Mouse (Mus musculus) gastrocnemius, postnatal 4 days (tissue): Measurements from ENCODE around the gene Fbrsl1. TPM values are rescaled to one million over a fixed set of nuclear protein-coding genes. Genes with fewer than 3 reads are reported as not detected.

Experiments
- DNase-seq, 2 experiments: peaks; one replicate each; pipeline ENCODE4 v3.0.0; 2021 to 2022; ENCODE audit warnings: low spot score in 2 of 2, mixed read lengths in 2 of 2
- long read RNA-seq, 2 experiments: library from polyadenylated mRNA; stranded (forward); transcript quantifications; one replicate each; pipeline ENCODE4 v2.0.0; 2021
- total RNA-seq, 2 experiments: library from RNA; stranded (reverse); gene quantifications; 2 replicates each; pipeline ENCODE4 v1.2.3; 2021

Gene Fbrsl1
- 10 to 100 TPM; 42.7 to 45.7 TPM for total RNA-seq
- long read RNA-seq, experiment 1, partial matches to known transcripts, result 3 of 10 reads
- long read RNA-seq, experiment 1, other reads (novel, unspliced or antisense), result 1 of 10 reads
- long read RNA-seq, experiment 2, transcript Fbrsl1-207 (3 exons, 976 nt), result major isoform, 8 of 17 reads
- long read RNA-seq, experiment 2, partial matches to known transcripts, result 0 of 17 reads
- long read RNA-seq, experiment 2, other reads (novel, unspliced or antisense), result 7 of 17 reads

- peak; percentile 84 to 93 for DNase-seq
These were observed at the start of gene Fbrsl1 for GRCm38 (mm10) chr5:110448436-110449134. Gene Fbrsl1, minus strand, starts transcription at chr5:110448503.

GRCm38 (mm10) chr5:110498071-110498470 lies 49.8 kb upstream of the Fbrsl1 start:
- DNase-seq, result no peak

GRCm38 (mm10) chr5:110497556-110497955 lies 49.3 kb upstream of the Fbrsl1 start:
- DNase-seq, result peak in 1 of 2 experiments; percentile 36

- no peak for DNase-seq
These were observed 46.7 kb upstream of the Fbrsl1 start for GRCm38 (mm10) chr5:110495051-110495450.

- DNase-seq, result no peak
These were observed 46.1 kb upstream of the Fbrsl1 start for GRCm38 (mm10) chr5:110494396-110494795.

GRCm38 (mm10) chr5:110493785-110494184 lies 45.5 kb upstream of the Fbrsl1 start:
- DNase-seq, result peak; percentile 62 to 77

- no peak for DNase-seq
These were observed 41.3 kb upstream of the Fbrsl1 start for GRCm38 (mm10) chr5:110489639-110490038.

DNA sequence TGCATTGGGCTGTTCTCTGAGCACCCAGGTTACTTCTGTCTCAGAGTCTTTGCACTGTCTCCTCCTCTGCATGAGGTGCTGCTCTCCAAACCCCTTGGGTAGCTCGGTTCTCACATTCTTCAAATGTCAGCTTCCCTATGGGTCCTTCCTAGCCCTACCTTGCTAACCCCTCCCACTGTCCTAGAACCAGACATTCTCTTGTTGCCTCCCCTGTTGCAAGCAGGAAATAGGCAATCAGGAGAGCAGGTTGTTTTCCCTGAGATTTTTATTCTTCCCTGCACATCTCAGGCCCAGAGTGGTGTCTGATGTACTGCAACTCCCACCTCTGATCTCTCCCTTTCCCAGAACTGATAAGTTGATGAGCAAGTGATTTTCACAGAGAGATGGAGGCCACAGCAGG lies 39.6 kb upstream of the Fbrsl1 start:
- no peak for DNase-seq

DNA sequence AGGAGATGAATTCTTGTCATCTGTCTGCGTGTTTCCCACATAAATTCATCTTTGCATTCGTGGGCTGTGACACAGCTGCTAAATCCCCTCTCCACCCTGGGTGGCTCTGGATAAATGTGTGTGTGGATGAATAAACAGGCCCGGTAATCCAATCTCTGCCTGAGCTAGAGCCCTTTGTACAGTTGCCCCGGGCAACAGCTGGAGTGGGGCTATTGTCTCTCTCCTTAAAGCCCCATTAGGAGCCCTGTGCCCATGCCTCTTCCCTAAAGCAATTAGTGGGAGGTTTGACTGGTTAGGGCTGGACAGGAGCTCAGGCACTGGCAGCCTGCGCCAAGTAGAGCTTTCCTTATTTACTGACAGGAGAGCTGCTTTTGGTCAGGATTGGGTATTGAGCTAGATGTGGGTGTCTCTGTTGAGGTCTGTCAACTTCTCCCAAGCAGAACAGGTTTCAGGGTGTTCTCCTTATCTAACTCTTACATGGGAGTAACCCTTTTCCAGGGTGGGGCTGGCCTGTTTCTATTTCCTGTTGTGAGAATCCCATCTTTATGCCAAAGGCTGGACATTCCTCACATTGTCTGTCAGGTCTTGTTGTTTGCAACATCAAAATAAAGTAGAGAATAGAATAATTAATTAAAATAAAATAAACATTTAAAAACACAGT lies 38.5 kb upstream of the Fbrsl1 start:
- no peak for DNase-seq

DNA sequence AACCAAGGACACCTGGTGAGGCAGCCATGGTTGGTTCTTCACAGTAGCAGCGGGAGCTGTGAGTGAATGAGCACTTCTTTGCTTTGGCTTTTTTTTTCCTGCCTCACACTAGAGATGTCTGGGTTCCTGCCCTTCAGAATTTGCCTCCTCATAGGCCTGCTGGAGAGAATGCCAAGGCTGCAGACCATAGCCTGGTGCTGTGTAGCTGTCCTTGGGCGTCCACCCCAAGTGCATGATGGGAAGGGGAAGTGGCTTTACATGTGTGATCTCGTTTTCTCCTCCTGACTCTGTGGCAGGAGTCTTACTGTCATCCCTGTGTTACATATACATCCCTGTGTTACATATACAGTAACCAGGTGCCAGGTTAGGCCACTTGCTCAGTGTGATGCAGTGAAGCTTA lies 36.4 kb upstream of the Fbrsl1 start:
- DNase-seq, result no peak

DNA sequence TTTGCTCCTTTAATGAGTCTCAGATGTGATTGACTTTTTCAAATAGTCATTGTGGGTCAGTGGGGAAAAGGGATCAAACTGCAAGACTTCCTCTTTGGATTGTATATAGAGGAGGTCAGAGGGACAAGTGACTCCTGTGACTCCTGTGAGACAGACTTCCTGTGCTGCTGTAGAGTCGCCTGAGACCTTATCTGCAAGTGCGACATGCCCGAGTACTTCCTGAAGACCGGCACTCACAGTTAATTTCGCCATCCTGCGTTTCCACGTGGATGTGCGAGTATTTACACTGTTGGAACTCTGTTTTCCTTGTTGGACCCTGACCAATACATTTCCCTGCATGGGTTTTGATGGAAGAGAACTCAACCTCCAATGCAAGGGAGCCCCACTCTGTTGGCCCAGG lies 30.9 kb upstream of the Fbrsl1 start:
- DNase-seq, result no peak

DNA sequence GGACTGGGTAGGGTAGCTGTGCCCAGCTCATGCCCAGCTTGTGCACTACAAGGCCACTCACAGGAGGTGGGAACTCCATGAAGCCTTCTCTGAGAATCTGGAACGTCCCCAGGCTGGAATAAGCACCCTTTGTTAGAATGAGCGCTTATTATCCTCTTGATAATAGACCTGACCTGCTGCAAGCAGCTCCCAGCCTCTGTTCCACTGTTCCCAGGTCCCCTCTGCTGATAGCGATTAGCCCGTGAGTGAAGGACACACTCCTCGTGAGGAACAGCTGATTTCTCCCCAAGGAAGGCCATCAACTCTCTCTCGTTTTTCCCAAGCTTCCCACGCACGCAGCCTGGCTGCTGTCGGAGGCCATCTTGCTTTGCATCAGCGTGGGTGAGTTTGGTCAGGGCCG lies 25.9 kb upstream of the Fbrsl1 start:
- DNase-seq, result no peak

DNA sequence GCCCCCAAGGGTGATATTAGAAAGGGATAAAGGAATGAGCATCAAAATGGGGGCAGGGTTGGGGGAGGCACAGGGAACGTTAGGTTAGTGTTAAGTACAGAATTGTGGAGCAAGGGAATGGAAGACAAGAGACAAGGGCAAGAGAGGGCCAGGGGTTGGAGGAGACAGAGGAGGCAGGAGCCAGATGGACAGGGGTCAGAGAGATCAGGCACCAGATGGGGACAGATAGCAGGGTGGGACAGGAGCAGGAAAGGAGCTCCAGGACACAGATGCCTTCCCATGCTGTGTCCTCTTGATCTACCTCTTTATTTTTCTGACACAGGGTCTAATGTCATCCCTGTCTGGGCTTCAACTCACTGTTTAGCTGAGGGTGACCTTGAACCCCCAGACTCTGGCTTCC lies 24.5 kb upstream of the Fbrsl1 start:
- no peak for DNase-seq

DNA sequence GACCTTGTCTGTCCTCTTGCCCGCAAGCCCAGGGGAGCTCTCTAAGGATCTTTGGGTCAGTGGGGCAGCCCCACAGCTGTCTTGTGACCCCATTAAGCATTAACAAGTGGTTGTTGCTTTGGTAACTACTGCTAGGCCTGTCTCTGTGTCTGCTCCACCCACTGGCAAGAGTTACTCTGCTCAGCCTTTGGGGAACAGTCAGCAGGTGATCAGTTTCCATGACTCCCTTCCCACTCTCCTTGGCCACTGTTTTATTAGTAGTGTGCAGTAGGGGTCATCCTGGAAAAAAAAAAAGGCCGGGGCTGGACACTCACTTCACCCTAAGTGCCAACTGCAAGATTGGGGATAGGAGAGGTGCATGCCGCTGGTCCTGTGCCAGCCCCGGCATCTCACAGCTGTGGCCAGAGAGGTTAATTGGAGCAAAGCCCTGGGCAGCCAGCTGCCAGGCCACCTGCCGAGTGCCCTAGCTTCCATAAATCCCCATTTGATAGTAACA lies 23.7 kb upstream of the Fbrsl1 start:
- peak in 1 of 2 experiments; percentile 46 for DNase-seq

GRCm38 (mm10) chr5:110471285-110471684 lies 23.0 kb upstream of the Fbrsl1 start:
- no peak for DNase-seq

- DNase-seq, result no peak
These were observed 21.1 kb upstream of the Fbrsl1 start for GRCm38 (mm10) chr5:110469227-110469925.

DNA sequence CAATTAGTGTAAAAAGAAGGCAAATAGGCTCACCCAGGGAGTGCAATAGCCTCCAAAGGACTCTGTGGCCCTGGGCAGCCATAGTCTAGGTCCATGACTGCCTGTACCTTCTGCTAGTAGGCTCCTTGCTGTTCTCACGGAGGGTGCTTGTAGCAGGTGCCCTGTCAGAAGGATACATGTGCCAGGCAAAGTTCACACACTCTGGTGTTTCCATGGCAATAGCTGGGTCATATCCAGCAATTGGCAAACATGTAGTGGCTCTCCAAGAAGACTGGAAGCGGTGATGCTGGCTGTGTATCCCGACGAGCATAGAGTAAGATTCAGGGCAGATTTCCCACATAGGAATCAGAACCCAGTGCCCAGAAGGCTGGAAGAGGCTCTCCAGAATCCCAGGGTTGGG lies 20.0 kb upstream of the Fbrsl1 start:
- no peak for DNase-seq

DNA sequence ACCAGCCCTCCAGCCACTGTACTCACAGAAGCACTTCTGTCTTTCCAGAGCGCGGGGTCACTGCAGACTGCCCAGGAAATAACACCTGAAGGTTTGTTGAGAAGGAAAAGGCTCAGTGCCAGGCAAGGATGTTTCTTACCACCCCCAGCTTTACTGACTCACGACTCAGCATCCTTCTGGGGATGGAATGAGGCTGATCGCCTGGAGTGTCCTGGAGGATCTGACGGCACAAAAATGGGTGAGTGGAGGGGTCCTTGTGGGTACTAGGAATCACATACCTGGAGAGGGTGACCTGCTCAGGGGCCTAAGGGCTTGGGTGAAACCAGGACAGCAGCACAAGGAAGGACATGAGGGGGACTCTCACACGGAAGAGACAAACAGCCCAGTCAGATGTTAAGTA lies 19.4 kb upstream of the Fbrsl1 start:
- no peak for DNase-seq

DNA sequence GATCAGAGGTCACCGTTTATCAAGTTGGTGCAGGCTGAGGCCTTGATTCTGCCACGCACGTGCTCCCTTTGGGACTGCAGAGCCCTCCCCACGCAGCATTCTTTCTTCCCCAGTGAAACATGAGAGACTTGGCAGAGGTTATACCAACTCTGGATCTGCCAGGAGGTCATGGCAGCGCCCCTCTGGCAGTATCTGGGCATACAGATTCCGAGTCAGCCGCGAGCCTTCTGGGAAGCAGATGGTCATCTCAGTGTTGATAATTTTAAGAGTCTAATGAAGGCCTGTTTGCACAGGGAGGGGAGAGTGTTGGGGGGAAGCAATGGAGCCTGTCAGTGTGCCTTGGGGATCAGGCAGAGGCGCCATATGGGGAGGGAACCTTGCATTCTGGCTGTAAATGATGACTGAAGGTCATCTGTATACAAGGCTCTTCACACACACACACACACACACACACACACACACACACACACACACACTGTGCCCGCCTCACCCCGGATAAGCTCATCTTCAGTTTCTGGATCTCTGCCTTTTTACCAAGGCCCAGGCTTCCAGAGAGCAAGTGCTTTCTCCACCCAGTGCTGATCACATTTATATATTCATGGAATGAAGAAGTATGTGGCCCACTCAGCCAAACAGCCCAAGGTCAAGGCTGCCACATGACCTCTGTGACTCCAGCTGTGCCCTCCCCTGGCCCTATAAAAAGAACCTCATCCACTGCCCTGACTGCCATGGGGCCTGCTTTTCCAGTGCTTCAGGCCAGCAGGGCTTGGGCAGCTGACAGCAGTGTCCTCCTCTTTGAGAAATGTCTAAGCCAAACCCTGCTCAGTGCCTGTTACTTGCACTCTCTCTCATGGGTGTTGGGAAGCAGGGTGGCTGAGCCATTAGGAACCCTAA lies 18.5 kb upstream of the Fbrsl1 start:
- DNase-seq, result peak in 1 of 2 experiments; percentile 21

DNA sequence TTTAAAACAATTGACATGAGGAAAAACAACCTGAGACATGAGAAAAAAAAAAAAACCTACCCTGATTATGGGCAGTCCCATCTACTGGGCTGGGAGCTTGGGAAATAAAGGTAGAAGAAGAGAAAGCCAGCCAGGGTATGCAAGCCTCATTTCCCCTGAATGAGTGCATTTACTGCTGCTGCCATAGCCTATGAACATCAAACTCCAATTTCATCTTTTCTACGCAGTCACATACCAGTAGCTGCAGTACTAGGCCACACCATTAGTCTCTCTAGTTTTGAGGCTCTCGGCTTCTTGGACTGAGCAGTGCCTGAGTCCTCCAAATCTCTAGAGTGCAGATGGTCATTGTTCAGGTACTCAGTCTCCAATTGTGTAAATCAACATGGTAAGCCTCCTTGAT lies 14.3 kb upstream of the Fbrsl1 start:
- DNase-seq, result no peak

DNA sequence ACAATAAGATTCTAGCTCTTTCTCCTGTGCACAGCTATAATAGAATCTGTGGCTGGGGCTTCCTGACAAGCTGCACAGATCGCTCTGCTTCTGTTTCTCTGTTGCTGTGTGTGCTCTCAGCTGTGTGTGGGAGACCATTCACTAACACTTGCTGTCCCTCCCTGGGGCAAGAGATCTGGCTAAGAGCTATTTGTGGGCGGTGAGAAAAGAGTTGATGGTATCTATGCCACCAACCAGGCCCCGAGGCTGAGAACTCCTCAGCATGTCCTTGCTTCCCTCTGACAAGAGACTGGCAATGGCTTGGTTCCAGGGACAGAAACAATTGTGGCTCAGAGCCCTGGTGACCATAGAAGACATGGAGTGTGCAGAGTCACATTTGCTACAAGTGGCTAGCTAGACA lies 10.6 kb upstream of the Fbrsl1 start:
- no peak for DNase-seq
